Mouse (Mus musculus): ENCODE results near the gene Pagr1b. TPM values are rescaled to one million over a fixed set of nuclear protein-coding genes. Genes with fewer than 3 reads are reported as not detected.

Gene Pagr1b
- polyA plus RNA-seq, 1 experiment from 2014 or later, result not detected

DNA sequence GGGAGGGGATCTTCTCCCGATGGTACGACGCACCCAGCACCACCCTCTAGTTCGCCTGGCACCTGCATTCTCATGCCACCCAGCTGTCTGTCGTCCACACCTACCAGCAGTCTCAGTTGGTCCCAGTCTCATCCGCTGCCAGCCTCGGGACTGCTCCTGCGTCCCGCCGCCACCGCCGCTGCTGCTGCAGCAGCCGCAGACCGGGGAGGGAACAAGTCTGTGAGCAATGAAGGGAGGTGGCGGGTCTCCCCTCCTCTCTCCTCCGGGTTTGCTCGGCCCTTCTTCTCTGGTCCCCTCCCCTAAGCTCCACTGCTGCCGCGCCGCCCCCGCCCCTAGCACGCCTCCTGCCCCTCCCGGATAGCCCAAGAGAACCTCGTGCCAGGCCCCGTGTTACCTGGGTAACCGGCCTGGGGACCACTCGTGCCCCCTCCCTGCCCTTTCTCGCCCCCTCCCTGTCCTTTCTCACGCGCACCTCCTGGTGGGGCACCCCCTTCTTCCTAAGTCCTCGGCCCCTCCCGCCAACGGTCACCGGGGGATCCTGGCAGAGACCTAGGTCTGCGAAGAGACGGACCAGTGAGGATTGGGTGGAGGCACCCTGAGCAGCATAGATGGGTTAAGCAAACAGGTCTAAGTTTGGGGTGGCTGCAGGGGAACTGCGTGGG lies 4.7 kb upstream of the Pagr1b start, which contains the start of the genes Gm42742 and Prrt2:
Gene Gm42742, minus strand, starts transcription at position 197 of the 662 bp plus-strand sequence.
Gene Prrt2, minus strand, starts transcription at position 311 of the 662 bp plus-strand sequence.
- Histone ChIP-seq H3K9ac (ENCODE audit: low read length) (peak within 1 kb of the TSS; percentile 79), H3K4me2 (peak within 1 kb of the TSS; percentile 86), H3K27ac (ENCODE audit: low read depth, low read length) (peak within 1 kb of the TSS; percentile 72), H3K4me1 (ENCODE audit: control insufficient read depth, insufficient read depth, low read length) (peaks cover 58% of the 10 kb centered on the region), H3K4me3 (ENCODE audit: low read depth, low read length) (peak within 1 kb of the TSS; percentile 44), H3K9me3 (ENCODE audit: control insufficient read depth, low read length) (no peaks in the 10 kb centered on the region), H3K27me3 (ENCODE audit: control insufficient read depth, insufficient read depth, low read length) (no peaks in the 10 kb centered on the region), H3K36me3 (ENCODE audit: control insufficient read depth, insufficient read depth, low read length) (peaks cover 12% of the 10 kb centered on the region)
- WGBS, result under 1% methylated on average over 35 of the region's 37 CpGs
- DNase-seq (ENCODE audit: low spot score, missing footprints) (peak; percentile 95), ATAC-seq (ENCODE audit: low FRiP score) (peak; percentile 34)

DNA sequence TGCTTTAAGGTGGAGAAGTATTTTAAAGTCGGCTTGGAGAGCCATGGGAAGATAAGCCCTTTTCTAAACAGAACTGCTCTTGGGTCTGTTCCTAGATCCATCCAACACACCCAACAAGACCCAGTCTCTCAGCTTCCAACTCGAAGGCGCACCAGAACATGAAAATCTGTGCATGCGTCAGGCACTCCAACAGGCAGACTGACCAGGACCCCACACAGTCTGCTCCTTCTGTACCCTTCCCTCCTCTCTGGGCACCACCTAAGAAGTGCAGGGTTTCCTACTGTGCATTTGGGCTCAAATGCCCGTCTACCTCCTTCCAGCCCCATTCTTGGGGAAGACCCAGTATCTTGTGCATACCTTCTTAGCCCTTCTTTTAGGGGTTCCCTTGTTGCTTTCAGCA lies 4.2 kb upstream of the Pagr1b start:
- no peaks in the 10 kb centered on the region for H3K27me3 ChIP-seq (ENCODE audit: control insufficient read depth, insufficient read depth, low read length)
- H3K4me1 ChIP-seq (ENCODE audit: control insufficient read depth, insufficient read depth, low read length), result peaks cover 64% of the 10 kb centered on the region
- H3K4me3 ChIP-seq (ENCODE audit: low read depth, low read length), result peak overlapping the region; percentile 44
- H3K9me3 ChIP-seq (ENCODE audit: control insufficient read depth, low read length), result no peaks in the 10 kb centered on the region
- WGBS, result 25% methylated on average over 5 of the region's 5 CpGs
- DNase-seq (ENCODE audit: low spot score, missing footprints) (no peak), ATAC-seq (ENCODE audit: low FRiP score) (no peak)
- peak overlapping the region; percentile 72 for H3K27ac ChIP-seq (ENCODE audit: low read depth, low read length)
- H3K4me2 ChIP-seq, result peak overlapping the region; percentile 86
- H3K36me3 ChIP-seq (ENCODE audit: control insufficient read depth, insufficient read depth, low read length), result peaks cover 15% of the 10 kb centered on the region
- H3K9ac ChIP-seq (ENCODE audit: low read length), result peak overlapping the region; percentile 79

GRCm38 (mm10) chr7:127020031-127020430 lies 3.7 kb upstream of the Pagr1b start:
- peak overlapping the region; percentile 86 for H3K4me2 ChIP-seq
- no peak for ATAC-seq (ENCODE audit: low FRiP score)

DNA sequence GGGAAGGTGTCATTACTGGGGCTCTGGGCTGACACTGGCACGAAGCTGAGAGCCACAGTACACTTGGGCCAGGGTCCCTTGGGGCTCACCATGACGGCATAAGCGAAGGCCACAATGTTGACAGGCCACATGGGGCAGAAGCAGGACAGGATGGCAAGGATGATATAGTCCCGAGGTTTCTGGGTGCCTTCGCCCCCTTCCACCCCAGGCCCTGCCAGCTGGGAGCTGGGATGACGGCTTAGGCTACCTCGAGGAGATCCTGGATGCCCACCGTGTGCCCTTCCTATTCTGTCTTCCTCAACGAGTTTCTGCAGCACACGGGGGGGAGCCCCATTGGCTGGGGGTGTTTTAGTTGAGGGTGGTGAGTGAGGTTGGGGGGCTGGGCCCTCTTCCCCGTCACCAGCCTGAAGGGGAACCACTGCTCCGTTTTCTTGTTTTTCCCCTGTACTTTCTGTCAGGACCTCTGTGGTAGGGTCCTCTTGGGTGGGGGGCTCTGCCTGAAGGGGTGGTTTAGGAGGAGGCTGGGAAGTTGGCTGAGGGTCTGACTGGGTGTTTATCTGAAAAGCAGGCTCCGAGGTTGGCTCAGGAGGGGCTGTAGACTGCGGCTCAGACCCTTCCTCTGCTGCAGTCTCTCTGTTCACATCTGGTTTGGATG lies 3.1 kb upstream of the Pagr1b start:
- Histone ChIP-seq H3K4me2 (peak overlapping the region; percentile 86; the same call in 1 of the 2 replicates), H3K9me3 (ENCODE audit: control insufficient read depth, low read length) (no peaks in the 10 kb centered on the region), H3K9ac (ENCODE audit: low read length) (peak overlapping the region; percentile 79; the same call in 1 of the 2 replicates), H3K4me1 (ENCODE audit: control insufficient read depth, insufficient read depth, low read length) (peaks cover 60% of the 10 kb centered on the region), H3K4me3 (ENCODE audit: low read depth, low read length) (no peak overlapping the region), H3K36me3 (ENCODE audit: control insufficient read depth, insufficient read depth, low read length) (peaks cover 13% of the 10 kb centered on the region), H3K27me3 (ENCODE audit: control insufficient read depth, insufficient read depth, low read length) (no peaks in the 10 kb centered on the region), H3K27ac (ENCODE audit: low read depth, low read length) (no peak overlapping the region)
- ATAC-seq (ENCODE audit: low FRiP score) (no peak), DNase-seq (ENCODE audit: low spot score, missing footprints) (no peak)
- 83% methylated on average over 14 of the region's 14 CpGs for WGBS

More at GRCm38 (mm10) chr7:127020031-127020430, 3.7 kb upstream of the Pagr1b start:
- peaks cover 16% of the 10 kb centered on the region for H3K36me3 ChIP-seq (ENCODE audit: control insufficient read depth, insufficient read depth, low read length)
- DNase-seq (ENCODE audit: low spot score, missing footprints), result no peak
- no peaks in the 10 kb centered on the region for H3K9me3 ChIP-seq (ENCODE audit: control insufficient read depth, low read length)
- H3K4me3 ChIP-seq (ENCODE audit: low read depth, low read length), result peak overlapping the region; percentile 44; the same call in 1 of the 2 replicates
- H3K9ac ChIP-seq (ENCODE audit: low read length), result peak overlapping the region; percentile 79
- H3K27ac ChIP-seq (ENCODE audit: low read depth, low read length), result no peak overlapping the region
- WGBS, result 55% methylated on average over 3 of the region's 3 CpGs
- peaks cover 64% of the 10 kb centered on the region for H3K4me1 ChIP-seq (ENCODE audit: control insufficient read depth, insufficient read depth, low read length)
- H3K27me3 ChIP-seq (ENCODE audit: control insufficient read depth, insufficient read depth, low read length), result no peaks in the 10 kb centered on the region

DNA sequence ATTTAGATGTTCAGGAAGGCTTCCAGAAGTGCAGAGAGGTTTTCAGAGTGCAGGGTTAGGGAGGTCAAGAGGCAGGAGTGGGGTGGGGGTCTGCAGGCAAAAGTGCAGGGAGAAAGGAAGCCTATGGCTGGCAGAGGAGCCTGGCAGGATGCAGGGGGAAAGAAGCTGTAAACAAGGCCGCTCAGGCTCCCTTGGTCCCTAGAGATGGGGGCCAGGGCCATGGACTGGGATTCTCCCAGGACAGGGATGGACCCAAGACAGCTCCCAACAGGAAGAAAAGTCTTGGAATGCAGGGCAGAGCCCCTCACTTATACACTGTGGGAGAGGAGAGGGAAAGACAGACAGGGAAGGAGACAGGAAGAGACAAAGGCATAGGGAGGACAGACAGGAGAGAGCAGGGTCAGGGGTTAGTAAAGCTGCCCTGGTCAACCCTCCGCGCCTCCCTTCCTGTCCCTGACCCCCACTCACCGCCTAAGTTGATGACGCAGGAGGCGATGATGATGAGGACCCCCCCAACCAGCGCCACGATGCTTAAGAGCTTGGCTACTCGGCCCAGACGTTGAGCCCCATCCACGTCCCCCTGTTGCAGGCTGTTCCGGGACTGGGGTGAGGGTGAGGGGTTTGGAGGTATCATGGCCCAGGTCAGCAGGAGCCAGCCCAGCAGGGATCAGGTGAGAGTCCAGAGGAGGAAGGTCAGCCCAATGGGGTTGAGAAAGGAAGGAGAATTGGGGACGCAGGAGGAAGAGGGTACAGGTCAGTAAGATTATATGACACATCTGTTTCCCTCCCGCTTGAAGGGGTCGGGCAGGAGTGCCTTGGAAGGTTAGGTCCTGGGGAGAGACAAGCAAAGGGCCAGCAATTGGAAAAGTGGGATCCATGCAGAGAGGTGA lies 2.4 kb upstream of the Pagr1b start:
- peak overlapping the region; percentile 29; the same call in 1 of the 2 replicates for H3K9ac ChIP-seq (ENCODE audit: low read length)
- peaks cover 13% of the 10 kb centered on the region for H3K36me3 ChIP-seq (ENCODE audit: control insufficient read depth, insufficient read depth, low read length)
- H3K4me3 ChIP-seq (ENCODE audit: low read depth, low read length), result no peak overlapping the region
- DNase-seq (ENCODE audit: low spot score, missing footprints) (no peak), ATAC-seq (ENCODE audit: low FRiP score) (no peak)
- peaks cover 52% of the 10 kb centered on the region for H3K4me1 ChIP-seq (ENCODE audit: control insufficient read depth, insufficient read depth, low read length)
- no peaks in the 10 kb centered on the region for H3K9me3 ChIP-seq (ENCODE audit: control insufficient read depth, low read length)
- H3K27me3 ChIP-seq (ENCODE audit: control insufficient read depth, insufficient read depth, low read length), result no peaks in the 10 kb centered on the region
- 83% methylated on average over 15 of the region's 15 CpGs for WGBS
- H3K4me2 ChIP-seq, result no peak overlapping the region
- H3K27ac ChIP-seq (ENCODE audit: low read depth, low read length), result no peak overlapping the region

- H3K9me3 ChIP-seq (ENCODE audit: control insufficient read depth, low read length), result no peaks in the 10 kb centered on the region
- no peak overlapping the region for H3K4me2 ChIP-seq
- ATAC-seq (ENCODE audit: low FRiP score) (no peak), DNase-seq (ENCODE audit: low spot score, missing footprints) (no peak)
- 0 out of 2 replicates have a peak overlapping the region, but pooled peaks have one; percentile 36 for H3K27ac ChIP-seq (ENCODE audit: low read depth, low read length)
- H3K9ac ChIP-seq (ENCODE audit: low read length), result peak overlapping the region; percentile 29
- H3K36me3 ChIP-seq (ENCODE audit: control insufficient read depth, insufficient read depth, low read length), result peaks cover 8% of the 10 kb centered on the region; the same call in 1 of the 2 replicates
- 77% methylated on average over 6 of the region's 6 CpGs for WGBS
- H3K4me3 ChIP-seq (ENCODE audit: low read depth, low read length), result no peak overlapping the region
- peaks cover 45% of the 10 kb centered on the region for H3K4me1 ChIP-seq (ENCODE audit: control insufficient read depth, insufficient read depth, low read length)
- H3K27me3 ChIP-seq (ENCODE audit: control insufficient read depth, insufficient read depth, low read length), result no peaks in the 10 kb centered on the region
Observed at GRCm38 (mm10) chr7:127017950-127018345, 1.7 kb upstream of the Pagr1b start.

DNA sequence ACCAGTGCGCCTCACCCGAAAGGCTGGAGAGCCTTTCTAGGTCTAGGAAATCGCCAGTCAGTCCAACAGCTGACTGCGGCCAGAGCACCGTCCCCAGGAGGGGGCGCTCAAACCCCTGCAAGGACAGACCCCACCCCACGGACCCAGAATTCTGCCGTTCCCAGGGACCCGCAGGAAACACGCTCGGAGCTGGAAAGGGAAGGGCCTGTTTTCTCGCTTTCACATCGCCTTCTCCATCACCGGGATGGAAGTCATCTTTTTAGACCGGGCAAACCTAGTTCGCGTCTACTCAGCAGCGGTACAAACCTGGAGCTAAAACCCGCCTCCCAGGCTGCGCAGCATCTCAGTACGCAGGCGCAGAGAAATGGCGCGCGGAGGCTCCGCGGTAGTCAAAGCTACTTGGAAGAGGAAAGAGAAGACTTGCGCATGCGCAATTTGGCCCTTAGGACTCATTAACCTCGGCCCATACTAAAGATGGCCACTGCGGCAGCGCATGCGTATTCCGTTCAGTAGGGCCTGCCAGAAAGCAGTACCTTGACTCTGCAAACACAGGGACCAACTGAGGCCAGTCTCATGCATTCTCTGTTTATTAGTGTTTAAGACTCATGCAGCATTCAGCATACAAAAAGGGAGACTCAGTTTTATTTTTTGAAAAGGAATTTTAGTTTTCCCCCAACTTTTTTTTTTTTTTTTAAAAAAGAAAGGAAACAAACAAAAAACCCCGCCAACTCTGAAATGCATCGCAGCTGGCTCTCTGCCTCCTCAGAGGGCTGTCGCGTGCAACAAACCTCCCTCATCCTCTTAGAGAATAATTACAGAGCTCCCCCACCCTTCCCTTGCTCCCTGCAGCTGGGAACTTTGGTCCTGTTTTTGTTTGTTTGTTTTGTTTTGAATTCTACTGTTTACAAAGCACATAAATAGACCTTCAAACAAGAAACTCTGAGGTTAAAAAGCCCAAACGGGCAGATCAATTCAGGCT lies 976 bp upstream of the Pagr1b start, which contains the start of gene Pagr1a:
Gene Pagr1a, minus strand, starts transcription at position 382 of the 979 bp plus-strand sequence.
- peak within 1 kb of the TSS; percentile 85 for H3K9ac ChIP-seq (ENCODE audit: low read length)
- ATAC-seq (ENCODE audit: low FRiP score) (peak; percentile 82), DNase-seq (ENCODE audit: low spot score, missing footprints) (peak; percentile 100)
- H3K4me2 ChIP-seq, result peak within 1 kb of the TSS; percentile 94
- no peaks in the 10 kb centered on the region for H3K9me3 ChIP-seq (ENCODE audit: control insufficient read depth, low read length)
- H3K27ac ChIP-seq (ENCODE audit: low read depth, low read length), result peak within 1 kb of the TSS; percentile 93
- 5% methylated on average over 39 of the region's 39 CpGs for WGBS
- H3K27me3 ChIP-seq (ENCODE audit: control insufficient read depth, insufficient read depth, low read length), result no peaks in the 10 kb centered on the region
- peaks cover 38% of the 10 kb centered on the region for H3K4me1 ChIP-seq (ENCODE audit: control insufficient read depth, insufficient read depth, low read length)
- H3K36me3 ChIP-seq (ENCODE audit: control insufficient read depth, insufficient read depth, low read length), result peaks cover 4% of the 10 kb centered on the region; the same call in 1 of the 2 replicates
- H3K4me3 ChIP-seq (ENCODE audit: low read depth, low read length), result peak within 1 kb of the TSS; percentile 80
